Mouse (Mus musculus): ENCODE data around the gene Syde2. TPM values are rescaled to one million over a fixed set of nuclear protein-coding genes. Genes with fewer than 3 reads are reported as not detected.

Gene Syde2
- total and polyA plus RNA-seq, 3 experiments, result 12.4 to 24.1 TPM; not detected in 1

GRCm38 (mm10) chr3:145953411-145953810 lies 34.3 kb upstream of the Syde2 start:
- peak; percentile 72 for DNase-seq (ENCODE audit: low read depth, low spot score)
- Histone ChIP-seq H3K4me3 (ENCODE audit: control insufficient read depth in 1 of 2, insufficient read depth in 1 of 2, low read depth in 2 of 2, low read length in 2 of 2) (no peak overlapping the region), H3K27ac (ENCODE audit: control insufficient read depth, low read depth, low read length) (peak overlapping the region; percentile 100), H3K4me1 (ENCODE audit: control insufficient read depth in 1 of 2, insufficient read depth in 2 of 2, low read length in 2 of 2) (peaks cover 6 to 33% of the 10 kb centered on the region in 2 experiments; a peak in 3 of 4 replicates), H3K9me3 (replicated peaks; ENCODE audit: insufficient read depth, low read length) (no peaks in the 10 kb centered on the region), H3K79me2 (ENCODE audit: control insufficient read depth, insufficient read depth, low read length, poor library complexity) (no peaks in the 10 kb centered on the region; the same call in 1 of the 2 replicates), H3K36me3 (ENCODE audit: control insufficient read depth in 1 of 2, insufficient read depth in 2 of 2, low read length in 2 of 2) (peaks cover 0 to 35% of the 10 kb centered on the region in 2 experiments; a peak in 2 of 4 replicates), H3K9ac (ENCODE audit: control insufficient read depth, low read depth, low read length, poor library complexity, severe bottlenecking) (no peak overlapping the region; the same call in 1 of the 2 replicates), H3K27me3 (ENCODE audit: control insufficient read depth in 1 of 2, insufficient read depth in 2 of 2, low read length in 2 of 2) (no peaks in the 10 kb centered on the region)
- TF ChIP-seq HCFC1 (IDR thresholded peaks at IDR 0.05; ENCODE audit: low read depth, low read length), result no peak
- peak; percentile 14; the same call in 1 of the 2 replicates for TF ChIP-seq USF1 (IDR thresholded peaks at IDR 0.05; ENCODE audit: low read depth, low read length)

- Histone ChIP-seq H3K79me2 (ENCODE audit: control insufficient read depth, insufficient read depth, low read length, poor library complexity) (no peaks in the 10 kb centered on the region), H3K27me3 (ENCODE audit: control insufficient read depth in 1 of 2, insufficient read depth in 2 of 2, low read length in 2 of 2) (no peaks in the 10 kb centered on the region), H3K36me3 (ENCODE audit: control insufficient read depth in 1 of 2, insufficient read depth in 2 of 2, low read length in 2 of 2) (peaks cover 0 to 5% of the 10 kb centered on the region in 2 experiments; a peak in 2 of 4 replicates), H3K4me1 (ENCODE audit: control insufficient read depth in 1 of 2, insufficient read depth in 2 of 2, low read length in 2 of 2) (peaks cover 0 to 7% of the 10 kb centered on the region in 2 experiments; a peak in 3 of 4 replicates), H3K4me3 (ENCODE audit: control insufficient read depth in 1 of 2, insufficient read depth in 1 of 2, low read depth in 2 of 2, low read length in 2 of 2) (no peak overlapping the region), H3K9ac (ENCODE audit: control insufficient read depth, low read depth, low read length, poor library complexity, severe bottlenecking) (no peak overlapping the region), H3K27ac (ENCODE audit: control insufficient read depth, low read depth, low read length) (no peak overlapping the region), H3K9me3 (replicated peaks; ENCODE audit: insufficient read depth, low read length) (no peaks in the 10 kb centered on the region)
- no peak for DNase-seq (ENCODE audit: low read depth, low spot score)
- TF ChIP-seq TAL1 (IDR thresholded peaks at IDR 0.05; ENCODE audit: low read length), result 0 out of 2 replicates have a peak, but pooled peaks have one; percentile 8
- TF ChIP-seq MEF2A (IDR thresholded peaks at IDR 0.05; ENCODE audit: extremely low read depth, insufficient replicate concordance, low read depth, low read length, poor library complexity, severe bottlenecking), result no peak
- TF ChIP-seq BHLHE40 (IDR thresholded peaks at IDR 0.05; ENCODE audit: borderline replicate concordance, low read depth, low read length), result no peak
- TF ChIP-seq CHD1 (IDR thresholded peaks at IDR 0.05; ENCODE audit: low read depth, low read length), result no peak
- no peak for TF ChIP-seq JUND (IDR thresholded peaks at IDR 0.05; ENCODE audit: low read depth, low read length)
These were observed 27.8 kb upstream of the Syde2 start for GRCm38 (mm10) chr3:145959824-145960223.

GRCm38 (mm10) chr3:145962411-145962810 lies 25.3 kb upstream of the Syde2 start:
- peaks cover 0 to 5% of the 10 kb centered on the region in 2 experiments; a peak in 2 of 4 replicates for H3K36me3 ChIP-seq (ENCODE audit: control insufficient read depth in 1 of 2, insufficient read depth in 2 of 2, low read length in 2 of 2)
- H3K9me3 ChIP-seq (replicated peaks; ENCODE audit: insufficient read depth, low read length), result no peaks in the 10 kb centered on the region
- no peaks in the 10 kb centered on the region for H3K79me2 ChIP-seq (ENCODE audit: control insufficient read depth, insufficient read depth, low read length, poor library complexity)
- DNase-seq (ENCODE audit: low read depth, low spot score), result no peak
- no peaks in the 10 kb centered on the region for H3K27me3 ChIP-seq (ENCODE audit: control insufficient read depth in 1 of 2, insufficient read depth in 2 of 2, low read length in 2 of 2)
- TF ChIP-seq EP300 (IDR thresholded peaks at IDR 0.05; ENCODE audit: low read depth in 1 of 2, low read length in 2 of 2), result no peak
- TF ChIP-seq SMC3 (IDR thresholded peaks at IDR 0.05; ENCODE audit: low read depth, low read length), result no peak
- TF ChIP-seq MYB (IDR thresholded peaks at IDR 0.05; ENCODE audit: low read depth, low read length), result no peak
- no peak for TF ChIP-seq GATA1 (IDR thresholded peaks at IDR 0.05; ENCODE audit: low read depth, low read length)
- no peak for TF ChIP-seq ZNF384 (IDR thresholded peaks at IDR 0.05; ENCODE audit: low read depth, low read length)
- no peak for TF ChIP-seq BHLHE40 (IDR thresholded peaks at IDR 0.05; ENCODE audit: borderline replicate concordance, low read depth, low read length)
- no peak for TF ChIP-seq TAL1 (IDR thresholded peaks at IDR 0.05; ENCODE audit: low read length)
- TF ChIP-seq TBP (IDR thresholded peaks at IDR 0.05; ENCODE audit: low read depth, low read length), result no peak
- H3K9ac ChIP-seq (ENCODE audit: control insufficient read depth, low read depth, low read length, poor library complexity, severe bottlenecking), result no peak overlapping the region
- no peak overlapping the region for H3K27ac ChIP-seq (ENCODE audit: control insufficient read depth, low read depth, low read length)
- H3K4me1 ChIP-seq (ENCODE audit: control insufficient read depth in 1 of 2, insufficient read depth in 2 of 2, low read length in 2 of 2), result peaks cover 0 to 11% of the 10 kb centered on the region in 2 experiments; a peak in 3 of 4 replicates
- no peak overlapping the region for H3K4me3 ChIP-seq (ENCODE audit: control insufficient read depth in 1 of 2, insufficient read depth in 1 of 2, low read depth in 2 of 2, low read length in 2 of 2)
